Mouse (Mus musculus): ENCODE results near the gene Unc45b. TPM values are rescaled to one million over a fixed set of nuclear protein-coding genes. Genes with fewer than 3 reads are reported as not detected.

The Unc45b gene
- polyA plus RNA-seq, 1 experiment = 0.62 TPM

GRCm38 (mm10) chr11:82983193-82983592 lies 72.8 kb downstream of the Unc45b start:
- no peak for DNase-seq (ENCODE audit: low read depth, low spot score)
- WGBS = 88% methylated on average over 17 of the region's 17 CpGs

- 86% methylated on average over 6 of the region's 6 CpGs for WGBS
- DNase-seq (ENCODE audit: low read depth, low spot score) = no peak
Observed at GRCm38 (mm10) chr11:82987621-82988020, 77.3 kb downstream of the Unc45b start.

- DNase-seq (ENCODE audit: low read depth, low spot score) = no peak
- 8% methylated on average over 12 of the region's 12 CpGs for WGBS
Observed at GRCm38 (mm10) chr11:82989357-82989756, 79.0 kb downstream of the Unc45b start.

GRCm38 (mm10) chr11:82990612-82991385 lies 80.4 kb downstream of the Unc45b start:
- DNase-seq (ENCODE audit: low read depth, low spot score) = peak; percentile 38
- WGBS = 5% methylated on average over 19 of the region's 19 CpGs

GRCm38 (mm10) chr11:82991469-82992166 lies 81.3 kb downstream of the Unc45b start, which contains the start of gene Slfn9:
Gene Slfn9, minus strand, starts transcription at chr11:82991830.
- peak; percentile 33 for DNase-seq (ENCODE audit: low read depth, low spot score)
- 1% methylated on average over 14 of the region's 14 CpGs for WGBS

Other genes with a start within 250 kb of the Unc45b start
- 0.06 TPM in 1 of 2 replicates, not detected in the other for gene Cct6b, start 146.2 kb upstream of the Unc45b start, polyA plus RNA-seq (2012; rRNA removed)
- gene Zfp830, start 146.2 kb upstream of the Unc45b start, polyA plus RNA-seq (2012; rRNA removed) = 3.8 and 5.2 TPM in 2 replicates
- 8.3 and 13.8 TPM in 2 replicates for gene Lig3, start 129.4 kb upstream of the Unc45b start, polyA plus RNA-seq (2012; rRNA removed)
- gene Rffl, start 39.3 kb upstream of the Unc45b start, polyA plus RNA-seq (2012; rRNA removed) = 9.4 and 11.7 TPM in 2 replicates
- gene Rad51d, start 19.9 kb upstream of the Unc45b start, polyA plus RNA-seq (2012; rRNA removed) = 10.0 and 12.1 TPM in 2 replicates
- 0.11 and 0.16 TPM in 2 replicates for gene Fndc8, start 18.4 kb upstream of the Unc45b start, polyA plus RNA-seq (2012; rRNA removed)
- gene Nle1, start 2.1 kb upstream of the Unc45b start, polyA plus RNA-seq (2012; rRNA removed) = 27.7 and 33.6 TPM in 2 replicates
- 1.4 and 2.6 TPM in 2 replicates for gene Slfn5, start 40.8 kb downstream of the Unc45b start, polyA plus RNA-seq (2012; rRNA removed)
- gene Slfn9, start 81.3 kb downstream of the Unc45b start, polyA plus RNA-seq (2012; rRNA removed) = 1.5 and 3.7 TPM in 2 replicates
- 0.31 and 0.47 TPM in 2 replicates for gene Slfn8, start 110.3 kb downstream of the Unc45b start, polyA plus RNA-seq (2012; rRNA removed)
- 9.0 and 10.5 TPM in 2 replicates for gene Slfn2, start 154.6 kb downstream of the Unc45b start, polyA plus RNA-seq (2012; rRNA removed)
- 0.70 and 1.1 TPM in 2 replicates for gene Slfn1, start 206.3 kb downstream of the Unc45b start, polyA plus RNA-seq (2012; rRNA removed)

Measured in large intestine, adult 2 months (tissue).